Mouse (Mus musculus) olfactory bulb, adult 2 months (tissue): ENCODE data around the gene Gm13420. TPM values are rescaled to one million over a fixed set of nuclear protein-coding genes. Genes with fewer than 3 reads are reported as not detected.
A peak's percentile ranks its signal among the peaks of the same experiment; 100 is the strongest.
"Not testable (repeated sequence)": the region's sequence is repeated elsewhere in the genome, so short reads cannot be mapped to it uniquely, and the experiment has no call there.

ENCODE experiments used
- H3K27ac ChIP-seq: fragments of 200-500 bp; 2 replicates; pipeline ENCODE4 v1.5.1; 2012; ENCODE audit warnings: low read depth, low read length; ENCODE audit not compliant: insufficient read depth
- H3K4me1 ChIP-seq: fragments of 200-500 bp; 2 replicates; pipeline ENCODE4 v1.6.1; 2012; ENCODE audit warnings: low read length; ENCODE audit not compliant: control insufficient read depth, insufficient read depth
- H3K4me3 ChIP-seq: fragments of 200-500 bp; 2 replicates; pipeline ENCODE4 v1.5.1; 2012; ENCODE audit warnings: mild to moderate bottlenecking, low read depth, low read length, moderate library complexity; ENCODE audit not compliant: insufficient read depth
- CTCF ChIP-seq: fragments of 200-500 bp; IDR thresholded peaks from 2 replicates; pipeline ENCODE4 v1.5.1; 2012; ENCODE audit warnings: low read depth, mild to moderate bottlenecking, low read length, moderate library complexity; ENCODE audit not compliant: insufficient read depth
- POLR2A ChIP-seq: fragments of 200-500 bp; IDR thresholded peaks from 2 replicates; pipeline ENCODE4 v1.6.1; 2012; ENCODE audit warnings: mild to moderate bottlenecking, low read depth, low read length, moderate library complexity; ENCODE audit not compliant: insufficient read depth
- WGBS: fragments of 180-500 bp; shearing (Covaris S2); methylation state at CpG from one replicate; pipeline ENCODE4 v1.1.7; 2018; 5-methylcytosine and 5-hydroxymethylcytosine counted together
- polyA plus RNA-seq: library from polyadenylated mRNA; stranded (reverse); fragments of >200 nt; gene quantifications from 2 replicates; pipeline ENCODE4 v1.2.4, GENCODE M21; 2012; ENCODE audit warnings: low replicate concordance; ENCODE audit not compliant: missing spikeins, insufficient read depth, insufficient read length

Gene Gm13420
- polyA plus RNA-seq: not detected in 2 replicates

DNA sequence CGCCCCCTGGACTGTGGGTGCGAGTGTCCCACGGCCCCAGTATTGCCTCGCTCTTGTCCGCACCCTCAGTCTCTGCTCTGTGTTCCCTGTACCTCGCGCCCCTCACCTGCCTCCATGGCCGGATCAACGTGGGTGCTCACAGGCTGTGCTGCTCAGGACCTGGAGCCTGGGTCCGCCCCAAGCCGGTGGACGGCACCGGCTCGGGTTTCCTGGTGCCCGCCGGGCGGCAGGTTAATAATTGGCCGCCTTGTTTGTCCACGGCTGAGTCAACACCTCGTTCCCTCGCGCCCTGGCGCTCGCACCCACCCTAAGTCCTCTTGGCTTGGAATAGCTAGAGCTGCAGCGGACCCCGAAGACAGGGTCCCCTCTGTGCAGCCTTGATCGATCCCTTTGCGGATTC lies at the start of gene Gm13420:
Gene Gm13420, minus strand, starts transcription at position 189 of the 400 bp plus-strand sequence.
- Histone ChIP-seq H3K4me3 (no peak within 1 kb of the TSS), H3K4me1 (peaks cover 6% of the 10 kb centered on the region), H3K27ac (no peak within 1 kb of the TSS)
- WGBS: 7% methylated on average over 28 of the region's 28 CpGs
- TF ChIP-seq POLR2A: no peak

DNA sequence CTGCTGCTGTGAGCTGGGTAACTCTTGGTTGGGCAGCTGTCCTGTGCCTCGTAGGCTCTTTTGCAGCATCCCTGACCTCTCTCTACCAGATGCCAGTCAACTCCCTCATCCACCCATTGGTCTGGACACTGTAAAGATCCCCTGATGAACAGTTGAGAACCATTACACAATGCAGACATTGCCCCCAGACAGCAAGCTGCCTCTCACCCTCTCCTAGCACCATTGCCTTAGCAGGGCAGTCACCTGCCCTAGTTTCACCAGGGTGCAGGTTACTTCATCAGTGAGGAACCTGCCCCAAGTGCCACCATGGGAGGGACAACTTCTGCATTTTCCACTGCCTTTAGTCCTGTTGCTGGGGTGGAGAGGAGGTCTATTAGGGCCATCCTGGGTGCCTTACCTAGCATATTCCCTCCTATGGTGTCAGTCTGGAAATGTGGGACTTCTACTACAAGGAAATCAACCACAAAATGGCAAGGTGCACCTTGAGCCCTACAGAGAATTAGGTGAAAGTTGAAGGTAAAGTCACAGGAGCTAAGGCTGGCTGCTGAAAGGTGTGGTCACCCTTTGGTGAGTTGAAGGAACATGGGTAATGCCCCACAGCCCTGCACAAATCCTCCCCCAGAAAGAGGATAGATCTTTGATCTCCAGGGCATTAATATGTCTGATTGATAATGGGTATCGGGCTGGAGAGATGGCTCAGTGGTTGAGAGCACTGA lies 41.4 kb upstream of the Gm13420 start:
- no peak overlapping the region for H3K27ac ChIP-seq
- H3K4me3 ChIP-seq: no peak overlapping the region
- no peaks in the 10 kb centered on the region for H3K4me1 ChIP-seq
- 96% methylated on average over 2 of the region's 2 CpGs for WGBS
- no peak for TF ChIP-seq POLR2A
- TF ChIP-seq CTCF: no peak

DNA sequence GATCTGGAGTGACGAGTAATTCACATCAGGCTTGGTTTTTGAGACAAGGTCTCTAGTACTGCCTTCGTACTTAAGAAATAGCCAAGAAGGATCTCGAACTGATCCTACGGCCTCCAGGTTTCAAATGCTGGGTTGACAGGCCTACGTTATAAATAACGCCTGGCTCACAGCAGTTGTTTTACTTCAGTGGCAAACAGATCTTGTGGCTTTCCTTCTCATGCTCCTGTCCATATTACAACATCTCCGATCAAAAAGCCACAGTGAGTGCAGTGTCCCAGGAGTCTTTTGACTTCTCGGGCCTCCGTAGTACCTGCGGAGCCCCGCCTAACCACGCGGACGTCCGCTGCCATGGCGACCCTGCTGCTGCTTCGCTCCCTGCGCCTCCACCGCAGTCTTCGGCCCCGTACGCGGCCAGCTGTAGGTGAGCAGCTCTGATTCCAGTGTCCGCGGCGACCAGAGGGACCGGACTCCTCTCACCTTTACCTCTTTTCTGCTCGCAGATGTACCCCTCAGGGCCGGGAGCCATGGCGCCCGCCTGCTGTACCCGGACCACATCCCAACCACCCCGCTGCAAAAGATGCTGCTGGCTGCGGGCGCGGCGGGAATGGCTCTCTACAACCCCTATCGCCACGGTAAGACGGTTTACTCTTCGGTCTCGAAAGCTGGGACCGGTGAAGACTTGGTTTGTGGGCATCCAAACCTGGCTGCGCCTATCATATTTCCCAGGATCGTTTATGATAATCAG lies 36.6 kb upstream of the Gm13420 start, which contains the start of gene Trub2:
Gene Trub2, minus strand, starts transcription at position 566 of the 745 bp plus-strand sequence.
- under 1% methylated on average over 45 of the region's 45 CpGs for WGBS
- H3K4me3 ChIP-seq: peak within 1 kb of the TSS; percentile 76
- TF ChIP-seq CTCF (no peak), POLR2A (peak; percentile 53)
- peaks cover 3% of the 10 kb centered on the region; the same call in 1 of the 2 replicates for H3K4me1 ChIP-seq
- peak within 1 kb of the TSS; percentile 57 for H3K27ac ChIP-seq

DNA sequence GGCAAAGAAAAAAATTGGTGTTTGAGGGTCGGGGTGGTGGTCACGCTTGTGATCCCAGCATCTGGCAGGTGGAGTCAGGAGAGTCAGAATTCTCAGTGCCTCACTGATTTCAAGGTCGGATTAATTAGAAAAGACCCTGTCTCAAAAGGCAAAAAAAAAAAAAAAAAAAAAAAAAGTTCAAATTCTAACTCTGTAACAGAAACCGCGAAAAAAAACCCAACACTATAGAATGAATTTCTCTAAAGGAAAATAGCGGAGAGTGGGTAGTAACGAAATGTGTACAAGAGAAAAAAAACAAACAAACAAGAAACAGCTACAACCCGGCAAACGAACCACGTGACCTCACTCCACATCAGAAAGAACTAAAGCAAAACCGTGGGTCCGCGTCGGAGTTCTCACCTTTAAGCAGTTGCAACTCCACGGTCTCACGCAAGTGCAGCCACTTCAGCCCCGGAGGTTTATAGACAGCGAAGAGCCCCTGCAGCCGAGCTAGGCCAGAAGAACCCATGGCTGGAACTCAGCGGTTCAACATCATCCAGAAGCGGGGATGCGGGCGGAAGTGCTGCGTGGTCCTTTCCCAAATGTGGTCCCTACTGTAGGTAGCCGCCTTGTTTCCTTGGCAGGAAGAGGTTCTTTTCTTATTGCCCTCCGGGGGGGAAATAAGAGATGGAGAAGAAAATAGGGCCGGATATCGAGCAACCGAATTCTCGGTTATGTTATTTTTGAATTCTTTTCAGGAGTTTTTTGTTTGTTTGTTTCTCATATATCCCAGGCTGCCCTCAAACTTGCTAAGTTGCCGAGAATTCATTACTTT lies 35.8 kb upstream of the Gm13420 start, which contains the start of gene Coq4:
Gene Coq4, plus strand, starts transcription at position 390 of the 814 bp plus-strand sequence.
- peaks cover 3% of the 10 kb centered on the region; the same call in 1 of the 2 replicates for H3K4me1 ChIP-seq
- TF ChIP-seq POLR2A: peak; percentile 43; the same call in 1 of the 2 replicates
- no peak for TF ChIP-seq CTCF
- H3K27ac ChIP-seq: peak within 1 kb of the TSS; percentile 57
- peak within 1 kb of the TSS; percentile 76 for H3K4me3 ChIP-seq
- WGBS: 2% methylated on average over 31 of the region's 31 CpGs

DNA sequence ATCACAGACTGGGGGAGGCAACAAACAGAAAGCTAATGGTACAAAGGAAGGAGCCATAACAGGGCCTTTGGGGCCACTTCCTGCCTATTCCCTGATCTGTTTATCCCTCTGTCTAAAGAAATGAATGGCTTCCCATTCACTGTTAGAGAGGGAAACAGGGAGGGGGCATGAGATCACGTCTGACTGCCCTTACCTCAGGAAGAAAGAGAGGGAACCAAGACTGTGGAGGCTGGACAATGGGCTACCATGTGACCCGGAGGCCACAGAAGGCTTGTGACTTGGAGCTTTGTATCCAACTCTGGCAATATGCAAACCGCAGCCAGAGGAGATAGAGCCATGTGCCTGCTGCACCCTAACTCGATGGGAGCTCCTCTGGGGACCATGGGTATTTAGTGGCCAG lies 32.8 kb upstream of the Gm13420 start:
- 35% methylated on average over 4 of the region's 4 CpGs for WGBS
- peaks cover 3% of the 10 kb centered on the region; the same call in 1 of the 2 replicates for H3K4me1 ChIP-seq
- TF ChIP-seq POLR2A: no peak
- no peak overlapping the region for H3K4me3 ChIP-seq
- H3K27ac ChIP-seq: no peak overlapping the region

DNA sequence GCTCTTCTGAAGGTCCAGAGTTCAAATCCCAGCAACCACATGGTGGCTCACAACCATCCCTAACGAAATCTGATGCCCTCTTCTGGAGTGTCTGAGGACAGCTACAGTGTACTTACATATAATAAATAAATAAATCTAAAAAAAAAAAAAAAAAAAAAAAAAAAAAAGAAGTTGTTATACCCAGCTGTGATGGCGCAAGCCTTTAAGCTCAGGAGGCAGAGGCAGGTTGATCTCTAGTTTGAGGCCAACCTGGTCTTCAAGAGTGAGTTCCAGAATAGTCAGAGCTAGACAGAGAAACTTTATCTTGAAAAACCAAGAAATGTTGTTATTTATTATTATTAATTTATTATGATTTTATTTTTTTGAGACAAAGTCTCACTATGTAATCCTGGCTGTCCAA lies 29.8 kb upstream of the Gm13420 start:
- not testable (repeated sequence) for H3K27ac ChIP-seq, H3K4me3 ChIP-seq, H3K4me1 ChIP-seq
- WGBS: 97% methylated on average over 2 of the region's 2 CpGs

DNA sequence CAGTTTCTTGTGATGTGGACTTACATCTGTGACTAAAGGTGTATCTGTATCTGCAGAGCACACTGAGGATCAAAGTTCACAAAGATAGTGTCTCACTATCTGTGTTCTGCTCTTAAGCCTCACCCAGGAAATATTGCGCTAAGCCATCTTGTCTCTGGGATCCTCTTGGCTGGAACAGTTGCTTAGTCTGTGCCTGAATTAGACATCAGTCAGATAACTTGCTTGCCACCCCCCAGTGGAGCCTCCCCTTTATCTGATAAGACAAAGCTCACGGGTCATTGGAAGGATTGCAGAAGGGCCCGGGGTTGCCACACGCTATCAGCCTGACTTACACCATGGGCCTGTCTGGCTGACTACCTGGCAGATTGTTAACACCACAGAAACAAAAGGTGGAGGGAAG lies 21.8 kb upstream of the Gm13420 start:
- no peak overlapping the region for H3K27ac ChIP-seq
- no peak overlapping the region for H3K4me3 ChIP-seq
- 95% methylated on average over 4 of the region's 4 CpGs for WGBS
- TF ChIP-seq CTCF (no peak), POLR2A (no peak)
- H3K4me1 ChIP-seq: no peaks in the 10 kb centered on the region

DNA sequence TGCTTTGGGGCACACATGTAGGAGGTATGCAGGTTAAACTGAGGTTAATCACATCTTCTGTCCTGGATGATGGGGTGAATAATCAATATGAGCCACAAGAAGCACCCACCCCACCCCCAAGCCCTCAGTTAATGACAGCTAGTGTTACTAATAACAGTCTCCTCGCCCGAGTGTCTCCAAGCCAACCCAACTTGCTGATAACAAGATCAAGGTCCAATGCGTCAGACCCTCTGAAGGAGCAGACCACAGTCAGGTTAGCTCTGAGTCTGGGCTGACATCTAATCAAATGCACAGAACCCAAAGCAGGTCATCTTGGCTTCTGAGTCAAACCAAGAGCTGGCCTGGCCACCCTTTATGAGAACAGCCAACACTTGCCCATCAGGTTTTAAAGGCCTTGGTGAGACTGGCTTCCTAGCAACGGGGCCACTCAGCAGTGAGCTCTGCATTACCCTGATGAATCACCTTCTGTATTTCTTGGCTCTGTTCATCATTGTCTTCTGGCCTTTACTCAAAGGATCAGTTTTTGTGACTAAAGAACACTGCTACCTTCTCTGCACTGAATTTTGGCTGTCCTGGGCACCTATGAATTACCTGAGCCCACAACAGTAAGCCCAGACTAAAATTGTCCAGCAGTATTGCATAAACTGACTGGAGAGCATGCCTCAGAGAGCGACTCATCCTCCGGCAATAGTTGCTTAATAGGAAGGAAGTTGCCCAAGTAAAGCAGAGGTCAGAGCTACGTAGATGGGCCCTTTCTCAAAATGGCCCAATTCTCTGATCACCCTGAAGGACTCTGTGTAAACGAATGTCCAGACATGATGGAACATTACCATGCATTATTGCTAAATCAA lies 20.4 kb upstream of the Gm13420 start:
- 81% methylated on average over 8 of the region's 8 CpGs for WGBS
- no peak overlapping the region for H3K27ac ChIP-seq
- no peak for TF ChIP-seq CTCF
- no peak for TF ChIP-seq POLR2A
- no peaks in the 10 kb centered on the region for H3K4me1 ChIP-seq
- H3K4me3 ChIP-seq: no peak overlapping the region
